In genomic region chr7:25981167-25981566, GRCm38 (mm10) we compare ENCODE assay signal across 23 mouse cellular contexts.
"Had no signal": no experiment of that assay in that cellular context is flagged by ENCODE, and none has a peak within 500 bp of the region (broad histone marks: within the 10 kb centered on the region; RNA-seq: fewer than 3 reads in every experiment).

No protein-coding gene starts in this region.

- H3K27ac ChIP-seq: heart, embryonic 10.5 days; hindbrain, embryonic 13.5 days; hindbrain, embryonic 15.5 days; hindbrain, postnatal 0 days; kidney, postnatal 0 days; limb, embryonic 13.5 days; limb, embryonic 15.5 days; liver, embryonic 13.5 days; liver, embryonic 15.5 days had no signal

- H3K9me3 ChIP-seq: limb, embryonic 15.5 days; liver, embryonic 13.5 days; liver, embryonic 15.5 days had no signal

- H3K4me3 ChIP-seq: heart, embryonic 10.5 days; heart, embryonic 12.5 days; hindbrain, embryonic 13.5 days; hindbrain, embryonic 15.5 days; limb, embryonic 13.5 days; limb, embryonic 15.5 days; liver, embryonic 13.5 days; liver, embryonic 15.5 days had no signal

- DNase-seq: gastrocnemius, postnatal 14 days; gastrocnemius, postnatal 36 days; heart, adult 18-20 months; heart, postnatal 14 days; heart, postnatal 36 days; kidney, adult 18-20 months; kidney, postnatal 14 days; kidney, postnatal 36 days; layer of hippocampus, adult 9-11 months; layer of hippocampus, postnatal 36 days; left cerebral cortex, postnatal 4 days; liver, embryonic 13.5 days; lung, adult 18-20 months had no signal

- H3K36me3 ChIP-seq: heart, embryonic 10.5 days; heart, embryonic 12.5 days; hindbrain, embryonic 13.5 days; hindbrain, embryonic 15.5 days; limb, embryonic 13.5 days; limb, embryonic 15.5 days; liver, embryonic 13.5 days; liver, embryonic 15.5 days had no signal

- ATAC-seq: hindbrain, postnatal 0 days; intestine, embryonic 16.5 days had no signal

- H3K9ac ChIP-seq: heart, embryonic 12.5 days; hindbrain, embryonic 13.5 days; hindbrain, embryonic 15.5 days; limb, embryonic 13.5 days; limb, embryonic 15.5 days; liver, embryonic 13.5 days; liver, embryonic 15.5 days had no signal

- H3K27me3 ChIP-seq: heart, embryonic 12.5 days; hindbrain, embryonic 13.5 days; hindbrain, embryonic 15.5 days; limb, embryonic 13.5 days; limb, embryonic 15.5 days; liver, embryonic 13.5 days; liver, embryonic 15.5 days had no signal

- H3K4me1 ChIP-seq: heart, embryonic 10.5 days; heart, embryonic 12.5 days; hindbrain, embryonic 13.5 days; hindbrain, embryonic 15.5 days; limb, embryonic 13.5 days; limb, embryonic 15.5 days; liver, embryonic 13.5 days; liver, embryonic 15.5 days had no signal

- H3K4me2 ChIP-seq: heart, embryonic 12.5 days; hindbrain, embryonic 13.5 days; hindbrain, embryonic 15.5 days; limb, embryonic 13.5 days; limb, embryonic 15.5 days; liver, embryonic 13.5 days; liver, embryonic 15.5 days had no signal
